Mouse (Mus musculus) ES-Bruce4 (cell line): ENCODE results near the gene Mrps27. TPM values are rescaled to one million over a fixed set of nuclear protein-coding genes. Genes with fewer than 3 reads are reported as not detected.
"Not testable (repeated sequence)": the region's sequence is repeated elsewhere in the genome, so short reads cannot be mapped to it uniquely, and the experiment has no call there.

Experiments
- H3K27ac ChIP-seq: 2 replicates; pipeline ENCODE4 v1.5.1; 2012; ENCODE audit warnings: low read length, inconsistent platforms; ENCODE audit not compliant: insufficient read depth
- H3K27me3 ChIP-seq: 2 replicates; pipeline ENCODE4 v1.6.1; 2012; ENCODE audit warnings: mild to moderate bottlenecking, low read length, inconsistent platforms; ENCODE audit not compliant: control insufficient read depth, poor library complexity, insufficient read depth, severe bottlenecking
- H3K36me3 ChIP-seq: 2 replicates; pipeline ENCODE4 v1.6.1; 2012; ENCODE audit warnings: inconsistent platforms, mild to moderate bottlenecking, low read length, moderate library complexity; ENCODE audit not compliant: control insufficient read depth, poor library complexity, insufficient read depth, severe bottlenecking
- H3K4me1 ChIP-seq: one replicate; pipeline ENCODE4 v1.8.1; 2011; ENCODE audit warnings: low read length; ENCODE audit not compliant: control insufficient read depth, insufficient read depth
- H3K4me3 ChIP-seq: 2 replicates; pipeline ENCODE4 v1.5.1; 2011; ENCODE audit warnings: low read depth, mild to moderate bottlenecking, low read length
- H3K9ac ChIP-seq: 2 replicates; pipeline ENCODE4 v1.6.1; 2012; ENCODE audit warnings: low read depth, mild to moderate bottlenecking, inconsistent platforms; ENCODE audit not compliant: poor library complexity, severe bottlenecking
- H3K9me3 ChIP-seq: replicated peaks from 2 replicates; pipeline ENCODE4 v1.6.1; 2012; ENCODE audit warnings: mild to moderate bottlenecking, low read length, inconsistent platforms; ENCODE audit not compliant: control insufficient read depth, poor library complexity, insufficient read depth, severe bottlenecking
- CTCF ChIP-seq: IDR thresholded peaks from one replicate; pipeline ENCODE4 v1.8.1; 2011; ENCODE audit warnings: low read depth, low read length
- EP300 ChIP-seq: IDR thresholded peaks from 2 replicates; pipeline ENCODE4 v1.6.1; 2011; ENCODE audit warnings: low read depth, low read length; ENCODE audit not compliant: insufficient read depth
- POLR2A ChIP-seq: IDR thresholded peaks from one replicate; pipeline ENCODE4 v1.8.1; 2011; ENCODE audit warnings: low read length; ENCODE audit not compliant: insufficient read depth
- polyA plus RNA-seq: library from polyadenylated mRNA; stranded (reverse); fragments of >200 nt; gene quantifications from 2 replicates; pipeline ENCODE4 v1.2.4, GENCODE M21; 2011; ENCODE audit warnings: low read depth; ENCODE audit not compliant: missing spikeins, insufficient read depth, insufficient read length

The Mrps27 gene
- polyA plus RNA-seq, 1 experiment = 63.1 TPM

DNA sequence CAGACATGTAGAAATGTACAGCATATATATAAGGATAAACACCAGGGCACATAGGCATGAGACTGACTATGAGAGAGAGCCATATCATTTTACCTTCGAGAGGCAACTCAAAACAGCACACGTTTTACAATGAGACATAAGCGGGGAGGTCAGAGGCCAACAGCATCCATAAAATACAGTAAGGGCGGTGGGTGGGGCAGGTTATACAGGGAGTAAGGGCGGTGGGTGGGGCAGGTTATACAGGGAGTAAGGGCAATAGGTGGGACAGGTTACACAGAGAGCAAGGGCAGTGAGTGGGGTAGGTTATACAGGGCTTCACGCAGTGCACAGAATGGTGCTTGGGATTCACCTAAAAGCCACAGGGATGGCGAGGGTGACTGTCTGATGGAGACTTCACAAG is 24.1 kb upstream of the Mrps27 start:
- Histone ChIP-seq H3K9ac (no peak overlapping the region), H3K27me3 (no peaks in the 10 kb centered on the region), H3K36me3 (peaks cover 11% of the 10 kb centered on the region), H3K27ac (no peak overlapping the region), H3K9me3 (no peaks in the 10 kb centered on the region), H3K4me1 (peaks cover 2% of the 10 kb centered on the region), H3K4me3 (no peak overlapping the region)
- TF ChIP-seq CTCF = no peak
- no peak for TF ChIP-seq POLR2A
- TF ChIP-seq EP300 = no peak

DNA sequence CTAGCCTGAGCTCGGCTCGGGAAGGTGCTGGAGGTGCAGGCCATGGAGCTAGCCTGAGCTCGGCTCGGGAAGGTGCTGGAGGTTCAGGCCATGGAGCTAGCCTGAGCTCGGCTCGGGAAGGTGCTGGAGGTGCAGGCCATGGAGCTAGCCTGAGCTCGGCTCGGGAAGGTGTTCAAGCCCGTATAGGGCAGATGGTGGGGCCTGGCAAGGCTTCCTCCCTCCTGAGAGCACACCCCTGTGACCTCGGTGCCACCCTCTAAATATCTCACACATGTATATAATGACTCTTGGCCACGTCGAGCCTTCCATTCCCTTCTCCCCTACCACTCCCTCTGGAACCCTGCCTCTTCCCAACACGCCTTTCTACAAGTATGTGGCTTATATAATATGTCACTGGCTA is 21.7 kb upstream of the Mrps27 start:
- peaks cover 23% of the 10 kb centered on the region for H3K36me3 ChIP-seq
- not testable (repeated sequence) for H3K9ac ChIP-seq, H3K9me3 ChIP-seq

DNA sequence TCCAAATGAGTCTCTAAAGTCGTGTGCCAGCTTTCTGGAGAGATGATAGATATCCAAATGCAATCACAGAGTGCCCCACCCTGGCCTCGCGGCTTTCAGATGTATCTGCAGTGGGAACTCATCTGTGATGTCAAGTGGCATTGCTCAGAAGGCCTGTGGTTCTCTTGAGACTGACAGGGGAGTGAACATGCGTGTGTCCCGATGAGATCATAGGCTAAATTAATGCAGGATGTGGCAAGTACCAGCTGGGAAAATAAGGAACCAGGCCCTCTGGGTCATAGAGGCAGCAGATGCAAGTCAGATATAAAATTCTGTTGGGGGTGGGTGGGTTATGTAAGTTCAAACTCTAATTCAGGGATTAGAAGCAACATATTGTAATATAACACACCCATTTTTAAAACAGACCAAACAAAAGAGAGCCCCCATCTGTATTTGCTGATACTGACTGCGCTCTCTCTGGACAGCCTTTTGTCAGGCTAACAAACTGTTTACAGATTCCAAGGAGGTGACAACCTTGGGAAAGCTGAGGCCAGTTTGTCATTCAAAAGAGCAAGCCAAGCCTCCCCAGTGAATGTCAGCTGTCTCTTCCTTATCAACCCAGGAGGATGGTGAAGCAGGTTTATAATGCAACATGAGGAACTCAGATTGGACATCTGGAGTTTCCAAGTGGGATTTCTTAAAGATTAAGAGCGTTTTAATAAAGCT is 20.8 kb upstream of the Mrps27 start:
- Histone ChIP-seq H3K36me3 (peaks cover 23% of the 10 kb centered on the region), H3K4me3 (no peak overlapping the region), H3K27ac (no peak overlapping the region), H3K9ac (no peak overlapping the region), H3K27me3 (no peaks in the 10 kb centered on the region), H3K4me1 (peaks cover 2% of the 10 kb centered on the region), H3K9me3 (no peaks in the 10 kb centered on the region)
- no peak for TF ChIP-seq CTCF
- no peak for TF ChIP-seq EP300
- no peak for TF ChIP-seq POLR2A

More for the DNA sequence above, 21.7 kb upstream of the Mrps27 start:
- not testable (repeated sequence) for H3K27ac ChIP-seq, H3K4me3 ChIP-seq, H3K27me3 ChIP-seq, H3K4me1 ChIP-seq

DNA sequence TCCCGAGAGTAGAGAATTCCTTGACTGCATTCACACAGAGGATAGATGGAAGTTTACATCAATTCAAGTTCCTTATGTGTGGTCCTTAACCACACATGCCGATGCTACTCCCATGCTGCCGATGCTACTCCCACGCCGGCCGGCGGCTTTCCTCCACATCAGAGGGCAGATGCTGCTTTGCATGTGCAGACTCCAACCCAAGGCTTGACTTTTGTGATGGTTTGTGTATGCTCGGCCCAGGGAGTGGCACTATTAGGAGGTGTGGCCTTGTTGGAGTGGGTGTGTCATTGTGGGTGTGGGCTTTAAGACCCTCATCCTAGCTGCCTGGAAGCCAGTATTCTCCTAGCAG is 20.3 kb upstream of the Mrps27 start:
- H3K27me3 ChIP-seq, H3K27ac ChIP-seq, H3K9ac ChIP-seq, H3K9me3 ChIP-seq, H3K4me1 ChIP-seq, H3K4me3 ChIP-seq: not testable (repeated sequence)
- peaks cover 23% of the 10 kb centered on the region for H3K36me3 ChIP-seq

DNA sequence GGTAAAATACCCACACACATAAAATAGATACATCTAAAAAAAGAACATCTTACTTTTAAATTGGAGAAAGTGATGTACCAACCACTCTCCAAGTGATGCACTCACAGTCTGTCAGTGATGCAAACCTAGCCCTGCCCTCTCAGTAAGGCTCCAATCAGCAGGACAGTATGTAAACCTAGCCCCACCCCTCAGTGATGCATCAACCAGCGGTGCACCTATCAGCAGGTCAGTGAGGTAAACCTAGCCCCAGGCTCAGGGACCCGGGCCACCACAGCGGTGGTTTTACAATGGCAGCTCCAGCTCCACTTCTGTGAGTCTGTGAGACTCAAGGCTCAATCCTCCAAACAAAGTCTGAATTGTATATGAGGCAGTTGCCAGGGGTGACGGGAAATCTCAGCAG is 13.3 kb upstream of the Mrps27 start:
- Histone ChIP-seq H3K27me3 (no peaks in the 10 kb centered on the region), H3K27ac (peak overlapping the region; percentile 46; the same call in 1 of the 2 replicates), H3K4me1 (no peaks in the 10 kb centered on the region), H3K9ac (no peak overlapping the region), H3K4me3 (no peak overlapping the region), H3K36me3 (peaks cover 16% of the 10 kb centered on the region), H3K9me3 (no peaks in the 10 kb centered on the region)
- TF ChIP-seq CTCF (no peak), POLR2A (no peak), EP300 (no peak)

DNA sequence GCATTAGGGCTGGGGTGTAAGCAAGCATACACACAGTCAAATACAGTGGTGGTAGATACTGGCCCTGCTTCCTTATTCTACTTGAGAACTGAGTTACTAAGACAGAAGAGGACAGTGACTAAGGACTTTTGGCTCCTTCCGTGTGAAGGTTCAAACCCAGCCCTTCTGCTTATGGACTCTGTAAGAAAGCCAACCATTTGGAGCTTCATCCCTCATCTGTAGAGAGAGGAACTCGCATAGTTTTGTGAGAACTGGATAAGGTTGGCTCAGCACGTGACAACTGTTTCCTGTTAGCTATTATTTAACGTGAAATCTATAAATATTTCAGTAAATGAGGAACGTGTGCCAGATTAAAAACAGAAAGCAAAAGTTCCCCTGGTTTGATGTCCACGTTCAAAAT is 7.1 kb upstream of the Mrps27 start:
- H3K4me1 ChIP-seq = no peaks in the 10 kb centered on the region
- H3K27ac ChIP-seq = no peak overlapping the region
- peaks cover 27% of the 10 kb centered on the region for H3K36me3 ChIP-seq
- H3K27me3 ChIP-seq = no peaks in the 10 kb centered on the region
- H3K9ac ChIP-seq = no peak overlapping the region
- no peak overlapping the region for H3K4me3 ChIP-seq
- no peaks in the 10 kb centered on the region for H3K9me3 ChIP-seq
- TF ChIP-seq CTCF (no peak), POLR2A (no peak), EP300 (no peak)
